Mouse (Mus musculus) kidney, adult 8-10 months (tissue): Measurements from ENCODE around the gene Lamtor3.
"Not testable (repeated sequence)": the region's sequence is repeated elsewhere in the genome, so short reads cannot be mapped to it uniquely, and the experiment has no call there.

Source experiments
- DNase-seq, 2 experiments: peaks; one replicate each; pipeline ENCODE4 v3.0.0; 2022

Lamtor3 gene

GRCm38 (mm10) chr3:137918172-137918931, at the start of gene Lamtor3:
Gene Lamtor3, plus strand, starts transcription at chr3:137918506.
- DNase-seq, result peak; percentile 82 to 84

GRCm38 (mm10) chr3:137869395-137869794, 48.9 kb upstream of the Lamtor3 start:
- no peak for DNase-seq

- DNase-seq, result no peak
Observed at GRCm38 (mm10) chr3:137879313-137879712, 39.0 kb upstream of the Lamtor3 start.

- no peak for DNase-seq
Observed at GRCm38 (mm10) chr3:137880109-137880748, 38.1 kb upstream of the Lamtor3 start.

GRCm38 (mm10) chr3:137881093-137881492, 37.2 kb upstream of the Lamtor3 start:
- DNase-seq, result no peak

GRCm38 (mm10) chr3:137887961-137888360, 30.3 kb upstream of the Lamtor3 start:
- no peak for DNase-seq

GRCm38 (mm10) chr3:137891089-137891488, 27.2 kb upstream of the Lamtor3 start:
- DNase-seq, result no peak

- DNase-seq, result no peak
Observed at GRCm38 (mm10) chr3:137892118-137892517, 26.2 kb upstream of the Lamtor3 start.

- DNase-seq, result no peak
Observed at GRCm38 (mm10) chr3:137893789-137894188, 24.5 kb upstream of the Lamtor3 start.

GRCm38 (mm10) chr3:137895196-137895595, 23.1 kb upstream of the Lamtor3 start:
- DNase-seq, result peak in 1 of 2 experiments; percentile 8

- no peak for DNase-seq
Observed at GRCm38 (mm10) chr3:137896386-137896785, 21.9 kb upstream of the Lamtor3 start.

- no peak for DNase-seq
Observed at GRCm38 (mm10) chr3:137896867-137897266, 21.4 kb upstream of the Lamtor3 start.

- no peak for DNase-seq
Observed at GRCm38 (mm10) chr3:137897685-137898084, 20.6 kb upstream of the Lamtor3 start.

- DNase-seq, result no peak
Observed at GRCm38 (mm10) chr3:137900149-137900548, 18.2 kb upstream of the Lamtor3 start.

GRCm38 (mm10) chr3:137913093-137913492, 5.2 kb upstream of the Lamtor3 start:
- DNase-seq, result no peak

GRCm38 (mm10) chr3:137914567-137914966, 3.7 kb upstream of the Lamtor3 start:
- not testable (repeated sequence) for DNase-seq

- no peak for DNase-seq
Observed at GRCm38 (mm10) chr3:137917694-137918171, 573 bp upstream of the Lamtor3 start.

GRCm38 (mm10) chr3:137918932-137919311, 616 bp downstream of the Lamtor3 start:
- no peak for DNase-seq

- no peak for DNase-seq
Observed at GRCm38 (mm10) chr3:137919398-137919797, 1.1 kb downstream of the Lamtor3 start.

GRCm38 (mm10) chr3:137920594-137920993, 2.3 kb downstream of the Lamtor3 start:
- DNase-seq, result no peak

- no peak for DNase-seq
Observed at GRCm38 (mm10) chr3:137927010-137927409, 8.7 kb downstream of the Lamtor3 start.

- DNase-seq, result no peak
Observed at GRCm38 (mm10) chr3:137929940-137930339, 11.6 kb downstream of the Lamtor3 start.

- DNase-seq, result no peak
Observed at GRCm38 (mm10) chr3:137932748-137933147, 14.4 kb downstream of the Lamtor3 start.

- DNase-seq, result no peak
Observed at GRCm38 (mm10) chr3:137933986-137934385, 15.7 kb downstream of the Lamtor3 start.
